Mouse (Mus musculus): ENCODE measurements around the gene Sfxn5.

DNA sequence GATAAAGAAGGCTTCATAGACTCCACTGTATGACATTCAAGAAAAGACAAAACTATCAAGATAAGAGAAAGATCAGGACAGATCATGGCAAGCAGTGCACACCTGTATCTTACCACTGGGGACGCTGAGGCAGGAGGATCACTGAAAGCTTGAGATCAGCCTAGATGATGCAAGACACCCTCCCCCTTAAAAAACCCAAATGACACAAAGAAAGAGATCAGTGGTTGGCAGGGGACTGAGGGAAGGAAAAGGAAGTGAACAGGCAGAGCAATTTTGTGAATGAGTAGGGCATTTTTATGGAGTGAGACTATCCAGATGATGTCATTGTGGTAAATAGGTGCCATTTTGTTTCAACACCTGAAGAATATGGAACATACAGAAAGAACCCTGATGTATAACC lies 16.9 kb upstream of the Sfxn5 start:
- TF ChIP-seq SRF (IDR thresholded peaks at IDR 0.05; ENCODE audit: control insufficient read depth, insufficient read length, low read depth) (no peak), USF1 (IDR thresholded peaks at IDR 0.05; ENCODE audit: low read depth) (no peak), POLR2A (IDR thresholded peaks at IDR 0.05; ENCODE audit: insufficient read length, low read depth) (no peak), POLR2AphosphoS2 (IDR thresholded peaks at IDR 0.05; ENCODE audit: insufficient read length, low read depth) (no peak)
